Mouse (Mus musculus): ENCODE measurements around the gene Igfbp7.

Gene Igfbp7

GRCm38 (mm10) chr5:77349971-77350658 is 57.7 kb downstream of the Igfbp7 start:
- no peak for DNase-seq (ENCODE audit: low spot score)

GRCm38 (mm10) chr5:77348901-77349300 is 58.9 kb downstream of the Igfbp7 start:
- no peak for DNase-seq (ENCODE audit: low spot score)

- DNase-seq (ENCODE audit: low spot score): no peak
Measured at GRCm38 (mm10) chr5:77340033-77340432, 67.8 kb downstream of the Igfbp7 start.

- DNase-seq (ENCODE audit: low spot score): no peak
Measured at GRCm38 (mm10) chr5:77330154-77330553, 77.7 kb downstream of the Igfbp7 start.

- DNase-seq (ENCODE audit: low spot score): no peak
Measured at GRCm38 (mm10) chr5:77324936-77325335, 82.9 kb downstream of the Igfbp7 start.

GRCm38 (mm10) chr5:77314986-77315385 is 92.9 kb downstream of the Igfbp7 start:
- DNase-seq (ENCODE audit: low spot score): no peak

GRCm38 (mm10) chr5:77314206-77314605 is 93.6 kb downstream of the Igfbp7 start:
- no peak for DNase-seq (ENCODE audit: low spot score)

- DNase-seq (ENCODE audit: low spot score): peak; percentile 99
Measured at GRCm38 (mm10) chr5:77309924-77310772, 97.7 kb downstream of the Igfbp7 start, which contains the start of the genes Noa1 and Polr2b. Gene Noa1, minus strand, starts transcription at chr5:77310084. Gene Polr2b, plus strand, starts transcription at chr5:77310147.

- no peak for DNase-seq (ENCODE audit: low spot score)
Measured at GRCm38 (mm10) chr5:77309051-77309906, 98.6 kb downstream of the Igfbp7 start.

- no peak for DNase-seq (ENCODE audit: low spot score)
Measured at GRCm38 (mm10) chr5:77307821-77308553, 99.9 kb downstream of the Igfbp7 start.

GRCm38 (mm10) chr5:77301296-77301903 is 106.4 kb downstream of the Igfbp7 start:
- no peak for DNase-seq (ENCODE audit: low spot score)

GRCm38 (mm10) chr5:77299486-77299885 is 108.4 kb downstream of the Igfbp7 start:
- DNase-seq (ENCODE audit: low spot score): no peak

All from urinary bladder, postnatal 14 days (tissue).